Mouse (Mus musculus) ES-Bruce4 (cell line): ENCODE measurements around the gene Gm3250. TPM values are rescaled to one million over a fixed set of nuclear protein-coding genes. Genes with fewer than 3 reads are reported as not detected.
A peak's percentile ranks its signal among the peaks of the same experiment; 100 is the strongest.
"Not testable (repeated sequence)": the region's sequence is repeated elsewhere in the genome, so short reads cannot be mapped to it uniquely, and the experiment has no call there.

Source experiments
- H3K27ac ChIP-seq: 2 replicates; pipeline ENCODE4 v1.5.1; 2012; ENCODE audit warnings: low read length, inconsistent platforms; ENCODE audit not compliant: insufficient read depth
- H3K27me3 ChIP-seq: 2 replicates; pipeline ENCODE4 v1.6.1; 2012; ENCODE audit warnings: mild to moderate bottlenecking, low read length, inconsistent platforms; ENCODE audit not compliant: control insufficient read depth, poor library complexity, insufficient read depth, severe bottlenecking
- H3K36me3 ChIP-seq: 2 replicates; pipeline ENCODE4 v1.6.1; 2012; ENCODE audit warnings: inconsistent platforms, mild to moderate bottlenecking, low read length, moderate library complexity; ENCODE audit not compliant: control insufficient read depth, poor library complexity, insufficient read depth, severe bottlenecking
- H3K4me1 ChIP-seq: one replicate; pipeline ENCODE4 v1.8.1; 2011; ENCODE audit warnings: low read length; ENCODE audit not compliant: control insufficient read depth, insufficient read depth
- H3K4me3 ChIP-seq: 2 replicates; pipeline ENCODE4 v1.5.1; 2011; ENCODE audit warnings: low read depth, mild to moderate bottlenecking, low read length
- H3K9ac ChIP-seq: 2 replicates; pipeline ENCODE4 v1.6.1; 2012; ENCODE audit warnings: low read depth, mild to moderate bottlenecking, inconsistent platforms; ENCODE audit not compliant: poor library complexity, severe bottlenecking
- H3K9me3 ChIP-seq: replicated peaks from 2 replicates; pipeline ENCODE4 v1.6.1; 2012; ENCODE audit warnings: mild to moderate bottlenecking, low read length, inconsistent platforms; ENCODE audit not compliant: control insufficient read depth, poor library complexity, insufficient read depth, severe bottlenecking
- CTCF ChIP-seq: IDR thresholded peaks from one replicate; pipeline ENCODE4 v1.8.1; 2011; ENCODE audit warnings: low read depth, low read length
- EP300 ChIP-seq: IDR thresholded peaks from 2 replicates; pipeline ENCODE4 v1.6.1; 2011; ENCODE audit warnings: low read depth, low read length; ENCODE audit not compliant: insufficient read depth
- POLR2A ChIP-seq: IDR thresholded peaks from one replicate; pipeline ENCODE4 v1.8.1; 2011; ENCODE audit warnings: low read length; ENCODE audit not compliant: insufficient read depth
- polyA plus RNA-seq: library from polyadenylated mRNA; stranded (reverse); fragments of >200 nt; gene quantifications from 2 replicates; pipeline ENCODE4 v1.2.4, GENCODE M21; 2011; ENCODE audit warnings: low read depth; ENCODE audit not compliant: missing spikeins, insufficient read depth, insufficient read length

The Gm3250 gene
- polyA plus RNA-seq, 1 experiment: not detected

DNA sequence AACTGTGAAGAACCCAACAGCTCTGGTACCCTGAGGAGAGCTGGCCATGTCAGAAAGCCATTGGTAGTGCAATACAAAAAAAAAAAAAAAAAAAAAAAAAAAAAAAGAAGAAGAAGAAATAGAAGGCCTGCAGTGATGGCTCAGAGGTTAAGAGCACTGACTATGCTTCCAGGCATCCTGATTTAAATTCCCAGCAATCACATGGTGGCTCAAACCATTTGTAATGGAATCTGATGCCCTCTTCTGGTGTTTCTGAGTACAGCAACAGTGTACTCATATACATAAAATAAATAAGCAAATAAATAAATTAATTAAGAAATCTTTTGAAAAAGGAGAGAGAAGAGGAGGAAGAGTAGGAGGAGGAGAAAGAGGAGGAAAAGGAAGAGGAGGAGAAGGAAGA is 28.9 kb downstream of the Gm3250 start:
- no peak overlapping the region for H3K27ac ChIP-seq
- H3K9me3 ChIP-seq: no peaks in the 10 kb centered on the region
- no peaks in the 10 kb centered on the region for H3K36me3 ChIP-seq
- no peaks in the 10 kb centered on the region for H3K27me3 ChIP-seq
- no peak overlapping the region for H3K9ac ChIP-seq
- no peak overlapping the region for H3K4me3 ChIP-seq
- TF ChIP-seq EP300: no peak
- TF ChIP-seq POLR2A: no peak
- no peak for TF ChIP-seq CTCF
- no peaks in the 10 kb centered on the region for H3K4me1 ChIP-seq

DNA sequence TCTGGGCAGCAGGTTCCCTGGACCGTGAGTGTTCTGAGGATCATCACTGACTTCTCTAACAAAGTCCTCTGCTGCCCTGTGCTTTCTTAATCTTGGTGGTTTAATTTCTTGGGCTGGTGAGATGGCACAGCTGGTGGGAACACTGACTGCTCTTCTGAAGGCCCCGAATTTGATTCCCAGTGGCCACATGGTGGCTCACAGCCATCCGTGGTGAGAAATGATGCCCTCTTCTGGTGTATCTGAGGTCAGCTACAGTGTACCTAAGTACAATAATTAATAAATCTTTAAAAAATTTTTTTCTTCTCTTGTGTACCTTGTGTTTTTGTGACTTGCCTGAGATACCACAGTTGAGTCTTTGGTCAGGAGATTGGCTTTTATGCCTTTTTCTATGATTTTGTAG is 30.0 kb downstream of the Gm3250 start:
- peak; percentile 39 for TF ChIP-seq CTCF
- not testable (repeated sequence) for H3K9ac ChIP-seq

DNA sequence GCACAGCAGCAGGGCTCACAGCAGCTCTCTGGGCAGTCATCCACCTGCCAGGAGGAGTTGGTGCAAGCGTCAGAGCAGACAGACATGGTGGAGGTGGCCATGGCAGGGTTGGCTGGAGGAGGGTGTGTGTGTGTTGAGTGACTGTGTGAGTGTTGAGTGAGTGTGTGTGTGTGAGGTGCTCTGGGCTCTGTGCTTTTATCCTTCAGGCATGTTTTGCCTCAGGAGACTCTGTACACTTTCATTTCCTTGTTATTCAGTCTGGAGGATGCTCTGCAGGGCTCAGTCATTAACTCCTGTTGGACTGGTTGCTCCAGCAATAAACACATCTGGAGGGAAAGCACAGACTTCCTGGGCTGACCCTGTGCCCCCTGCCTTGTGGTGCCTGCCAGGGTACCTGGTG is 31.1 kb downstream of the Gm3250 start, which contains the start of gene Gm9736:
Gene Gm9736, minus strand, starts transcription at position 101 of the 400 bp plus-strand sequence.
- not testable (repeated sequence) for H3K27me3 ChIP-seq, H3K9ac ChIP-seq, H3K27ac ChIP-seq, H3K9me3 ChIP-seq, H3K4me3 ChIP-seq, H3K36me3 ChIP-seq, H3K4me1 ChIP-seq

More for the DNA sequence above, 30.0 kb downstream of the Gm3250 start:
- not testable (repeated sequence) for H3K36me3 ChIP-seq, H3K27me3 ChIP-seq, H3K27ac ChIP-seq, H3K4me3 ChIP-seq, H3K4me1 ChIP-seq, H3K9me3 ChIP-seq

DNA sequence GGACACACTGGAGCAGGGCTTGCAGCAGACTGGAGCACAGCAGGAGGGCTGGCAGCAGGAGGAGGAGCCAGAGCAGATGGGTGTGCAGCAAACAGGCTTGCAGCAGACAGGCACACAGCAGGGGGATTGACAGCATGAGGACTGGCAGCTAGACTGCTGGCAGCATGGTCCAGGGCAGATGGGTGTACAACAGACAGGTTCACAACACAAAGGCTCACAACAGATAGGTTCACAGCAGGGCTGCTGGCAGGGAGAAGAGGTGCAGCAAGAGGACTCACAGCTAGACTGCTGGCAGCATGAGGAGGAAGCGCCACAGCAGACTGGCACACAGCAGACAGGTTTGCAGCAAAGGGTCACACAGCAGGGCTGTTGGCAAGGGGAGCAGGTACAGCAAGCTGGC is 31.7 kb downstream of the Gm3250 start:
- not testable (repeated sequence) for H3K9me3 ChIP-seq, H3K36me3 ChIP-seq, H3K4me3 ChIP-seq, H3K9ac ChIP-seq, H3K4me1 ChIP-seq, H3K27ac ChIP-seq, H3K27me3 ChIP-seq

DNA sequence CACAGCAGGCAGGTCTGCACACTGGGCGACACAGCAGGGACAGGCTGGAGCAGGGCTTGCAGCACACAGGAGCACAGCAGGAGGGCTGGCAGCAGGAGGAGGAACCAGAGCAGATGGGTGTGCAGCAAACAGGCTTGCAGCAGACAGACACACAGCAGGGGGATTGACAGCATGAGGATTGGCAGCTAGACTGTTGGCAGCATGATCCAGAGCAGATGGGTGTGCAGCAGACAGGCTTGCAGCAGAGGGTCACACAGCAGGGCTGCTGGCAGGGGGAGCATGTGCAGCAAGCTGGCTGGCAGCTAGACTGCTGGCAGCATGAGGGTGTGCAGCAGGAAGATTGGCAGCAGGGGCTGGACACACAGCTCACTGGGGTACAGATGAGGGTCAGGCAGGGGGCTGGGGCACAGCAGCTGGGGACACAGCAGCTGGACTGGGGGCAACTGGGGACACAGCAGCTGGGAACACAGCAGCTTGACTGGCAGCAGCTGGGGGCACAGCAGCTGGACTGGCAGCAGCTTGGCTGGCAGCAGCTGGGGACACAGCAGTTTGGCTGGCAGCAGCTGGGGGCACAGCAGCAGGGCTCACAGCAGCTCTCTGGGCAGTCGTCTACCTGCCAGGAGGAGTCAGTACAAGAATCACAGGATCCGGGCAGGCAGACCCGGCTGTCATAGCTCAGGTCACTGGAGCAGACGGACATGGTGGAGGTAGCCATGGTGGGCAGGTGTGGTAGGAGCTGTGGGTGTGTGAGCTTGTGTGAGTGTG is 40.2 kb downstream of the Gm3250 start, which contains the start of gene Gm18596:
Gene Gm18596, minus strand, starts transcription at position 715 of the 765 bp plus-strand sequence.
- not testable (repeated sequence) for H3K4me3 ChIP-seq, H3K27ac ChIP-seq, H3K4me1 ChIP-seq, H3K27me3 ChIP-seq, H3K9ac ChIP-seq, H3K9me3 ChIP-seq, H3K36me3 ChIP-seq

DNA sequence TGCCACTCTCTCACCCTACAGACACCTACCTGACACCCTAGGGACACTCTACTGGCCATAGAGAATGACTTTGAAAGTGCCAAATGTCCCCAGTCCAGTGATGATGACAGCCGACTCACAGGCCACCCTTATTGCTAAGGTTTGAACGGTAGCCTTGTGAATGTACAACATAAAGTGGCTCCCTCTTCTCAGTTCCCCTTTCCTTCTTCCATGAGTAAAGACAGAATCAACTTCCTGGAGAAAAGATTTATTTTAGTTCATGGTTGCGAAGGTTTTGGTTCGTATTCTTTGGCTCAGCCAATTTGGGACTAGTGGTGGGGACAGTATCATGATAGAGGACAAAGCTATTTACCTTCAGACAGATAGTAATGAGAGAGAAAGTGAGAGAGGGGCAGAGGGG is 43.4 kb downstream of the Gm3250 start:
- H3K4me1 ChIP-seq: no peaks in the 10 kb centered on the region
- TF ChIP-seq CTCF (no peak), EP300 (no peak), POLR2A (no peak)

More for the DNA sequence above, 43.4 kb downstream of the Gm3250 start:
- H3K9ac ChIP-seq: no peak overlapping the region
- H3K36me3 ChIP-seq: no peaks in the 10 kb centered on the region
- no peaks in the 10 kb centered on the region for H3K27me3 ChIP-seq
- no peaks in the 10 kb centered on the region for H3K9me3 ChIP-seq
- H3K4me3 ChIP-seq: no peak overlapping the region
- H3K27ac ChIP-seq: no peak overlapping the region
